Mouse (Mus musculus) layer of hippocampus, adult 2 months (tissue): ENCODE data around the gene Inka2. TPM values are rescaled to one million over a fixed set of nuclear protein-coding genes. Genes with fewer than 3 reads are reported as not detected.

ENCODE experiments used
- DNase-seq, 2 experiments: peaks; one replicate each; pipeline ENCODE4 v3.0.0; 2022; ENCODE audit warnings: low spot score in 2 of 2
- H3K27ac ChIP-seq: fragments of 200-600 bp; 2 replicates; pipeline ENCODE4 v1.8.1; 2022
- H3K4me3 ChIP-seq: fragments of 200-600 bp; 2 replicates; pipeline ENCODE4 v1.8.1; 2022; ENCODE audit warnings: mild to moderate bottlenecking
- CTCF ChIP-seq: fragments of 200-600 bp; conservative IDR thresholded peaks from 2 replicates; pipeline ENCODE4 v1.8.1; 2022; ENCODE audit warnings: antibody characterized with exemption, mild to moderate bottlenecking, moderate library complexity
- total RNA-seq, 2 experiments: library from RNA; stranded (reverse); gene quantifications; 2 replicates each; pipeline ENCODE4 v1.2.3; 2021

Inka2 gene
- total RNA-seq, 2 experiments from 2014 or later, result 74.1 to 74.9 TPM

- peak; percentile 39 for TF ChIP-seq CTCF
- DNase-seq, result no peak
These were observed 15.6 kb downstream of the Inka2 start for GRCm38 (mm10) chr3:105719979-105720378.

GRCm38 (mm10) chr3:105720514-105720913 lies 16.1 kb downstream of the Inka2 start:
- peak overlapping the region; percentile 18; the same call in 1 of the 2 replicates for H3K27ac ChIP-seq
- TF ChIP-seq CTCF, result no peak
- no peak for DNase-seq
- H3K4me3 ChIP-seq, result no peak overlapping the region

More at GRCm38 (mm10) chr3:105719979-105720378, 15.6 kb downstream of the Inka2 start:
- no peak overlapping the region for H3K4me3 ChIP-seq
- peak overlapping the region; percentile 46; the same call in 1 of the 2 replicates for H3K27ac ChIP-seq

GRCm38 (mm10) chr3:105721681-105722201 lies 17.3 kb downstream of the Inka2 start:
- H3K4me3 ChIP-seq, result no peak overlapping the region
- DNase-seq, result no peak
- TF ChIP-seq CTCF, result no peak
- no peak overlapping the region for H3K27ac ChIP-seq

GRCm38 (mm10) chr3:105722510-105722909 lies 18.1 kb downstream of the Inka2 start:
- no peak for TF ChIP-seq CTCF

GRCm38 (mm10) chr3:105726037-105726436 lies 21.6 kb downstream of the Inka2 start:
- peak; percentile 97 for TF ChIP-seq CTCF
- DNase-seq, result peak in 1 of 2 experiments; percentile 80
- Histone ChIP-seq H3K27ac (no peak overlapping the region), H3K4me3 (no peak overlapping the region)

More at GRCm38 (mm10) chr3:105722510-105722909, 18.1 kb downstream of the Inka2 start:
- H3K27ac ChIP-seq, result no peak overlapping the region
- H3K4me3 ChIP-seq, result no peak overlapping the region
- no peak for DNase-seq

- H3K4me3 ChIP-seq, result no peak overlapping the region
- no peak overlapping the region for H3K27ac ChIP-seq
- TF ChIP-seq CTCF, result peak; percentile 15
- no peak for DNase-seq
These were observed 28.0 kb downstream of the Inka2 start for GRCm38 (mm10) chr3:105732360-105732759.

DNA sequence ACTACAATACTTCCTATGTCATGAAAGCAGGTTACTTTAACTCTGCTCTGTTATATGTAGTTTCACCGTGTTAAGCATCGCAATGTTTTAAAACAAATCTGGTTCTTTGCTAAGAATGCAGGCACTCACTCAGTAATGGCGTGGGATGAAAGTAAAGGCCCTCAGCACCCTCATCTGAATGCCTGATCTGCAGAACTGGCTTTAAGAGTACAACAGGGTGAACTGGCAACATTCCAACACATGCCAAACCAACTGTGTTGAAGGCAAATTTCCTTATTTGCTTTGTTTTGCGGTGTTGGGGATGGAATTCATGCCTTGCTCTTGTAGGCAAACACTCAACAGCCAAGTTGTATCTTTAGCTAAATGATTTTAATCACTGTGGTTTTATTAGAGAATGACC lies 29.1 kb downstream of the Inka2 start:
- TF ChIP-seq CTCF, result no peak
- Histone ChIP-seq H3K27ac (no peak overlapping the region), H3K4me3 (no peak overlapping the region)
- no peak for DNase-seq

DNA sequence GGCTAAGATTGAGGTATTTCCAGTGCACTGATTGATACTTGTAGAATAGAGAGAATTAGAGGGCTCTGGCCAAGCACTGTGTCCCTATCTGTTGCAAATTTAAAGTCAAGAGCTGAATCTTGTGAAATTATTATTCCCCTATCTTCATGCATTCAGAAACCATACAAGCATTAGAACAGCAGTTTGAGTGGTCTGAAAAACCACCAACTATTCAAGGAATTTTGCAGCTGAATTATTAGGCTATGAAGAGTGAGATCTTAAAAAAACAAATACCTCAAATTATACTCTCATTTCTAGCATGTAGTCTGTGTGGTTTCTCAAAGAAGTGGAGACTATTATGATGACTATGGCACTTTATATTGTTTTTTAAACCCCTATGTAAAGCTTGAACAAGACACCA lies 30.9 kb downstream of the Inka2 start:
- Histone ChIP-seq H3K27ac (0 out of 2 replicates have a peak overlapping the region, but pooled peaks have one; percentile 16), H3K4me3 (no peak overlapping the region)
- DNase-seq, result no peak
- no peak for TF ChIP-seq CTCF

- H3K27ac ChIP-seq, result no peak overlapping the region
- no peak overlapping the region for H3K4me3 ChIP-seq
- no peak for DNase-seq
- TF ChIP-seq CTCF, result no peak
These were observed 31.7 kb downstream of the Inka2 start for GRCm38 (mm10) chr3:105736148-105736547.

- no peak for DNase-seq
- Histone ChIP-seq H3K27ac (no peak overlapping the region), H3K4me3 (no peak overlapping the region)
- no peak for TF ChIP-seq CTCF
These were observed 32.7 kb downstream of the Inka2 start for GRCm38 (mm10) chr3:105737070-105737469.

GRCm38 (mm10) chr3:105737666-105738065 lies 33.3 kb downstream of the Inka2 start:
- Histone ChIP-seq H3K4me3 (no peak overlapping the region), H3K27ac (no peak overlapping the region)
- no peak for DNase-seq
- no peak for TF ChIP-seq CTCF

- no peak overlapping the region for H3K4me3 ChIP-seq
- no peak for DNase-seq
- no peak overlapping the region for H3K27ac ChIP-seq
- no peak for TF ChIP-seq CTCF
These were observed 42.1 kb downstream of the Inka2 start for GRCm38 (mm10) chr3:105746542-105746941.

- TF ChIP-seq CTCF, result no peak
- DNase-seq, result no peak
- Histone ChIP-seq H3K27ac (no peak overlapping the region), H3K4me3 (no peak overlapping the region)
These were observed 46.4 kb downstream of the Inka2 start for GRCm38 (mm10) chr3:105750810-105751209.

GRCm38 (mm10) chr3:105754184-105754583 lies 49.8 kb downstream of the Inka2 start:
- no peak for DNase-seq
- H3K4me3 ChIP-seq, result no peak overlapping the region
- H3K27ac ChIP-seq, result no peak overlapping the region
- TF ChIP-seq CTCF, result peak; percentile 60

DNA sequence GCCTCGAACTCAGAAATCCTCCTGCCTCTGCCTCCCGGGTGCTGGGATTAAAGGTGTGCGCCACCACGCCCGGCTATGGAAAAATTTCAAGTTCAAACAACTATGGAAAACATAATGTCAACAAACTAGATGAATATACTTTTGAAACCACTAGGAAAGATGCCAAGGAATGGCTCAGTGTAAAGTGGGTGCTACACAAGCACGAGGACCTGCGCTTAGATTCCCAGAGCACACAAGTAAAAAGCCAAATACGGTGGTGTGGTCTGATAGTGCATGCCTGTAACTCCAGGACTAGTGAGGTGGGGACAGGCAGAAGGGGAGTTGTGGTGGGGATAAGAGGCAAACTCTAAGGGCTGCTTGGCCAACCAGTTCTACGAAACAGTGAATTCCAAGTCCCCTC lies 50.7 kb downstream of the Inka2 start:
- no peak overlapping the region for H3K27ac ChIP-seq
- no peak for TF ChIP-seq CTCF
- H3K4me3 ChIP-seq, result no peak overlapping the region
- DNase-seq, result no peak
